Mouse (Mus musculus) E14TG2a.4 (cell line): ENCODE data around the gene Ostm1.

Experiments used
- CTCF ChIP-seq: conservative IDR thresholded peaks from 2 replicates; pipeline ENCODE4 v1.5.1; 2014; ENCODE audit warnings: low read length
- NANOG ChIP-seq: IDR thresholded peaks from 2 replicates; pipeline ENCODE4 v1.6.1; 2014; ENCODE audit warnings: borderline replicate concordance, low read length, mixed read lengths

- peak; percentile 70 for TF ChIP-seq CTCF
- TF ChIP-seq NANOG = no peak
These were observed 60.0 kb downstream of the Ostm1 start for GRCm38 (mm10) chr10:42643638-42644037.
